Mouse (Mus musculus) C2C12 (cell line): ENCODE measurements around the gene Lnpep.

Experiments
- CEBPB ChIP-seq: IDR thresholded peaks from one replicate; pipeline ENCODE4 v1.6.1; 2011; ENCODE audit warnings: low read depth, mild to moderate bottlenecking, control low read depth, moderate library complexity
- CTCF ChIP-seq: IDR thresholded peaks from one replicate; pipeline ENCODE4 v1.5.1; 2011; ENCODE audit not compliant: control insufficient read depth, insufficient read depth, insufficient read length
- MAX ChIP-seq: IDR thresholded peaks from one replicate; pipeline ENCODE4 v1.6.1; 2011; ENCODE audit warnings: mild to moderate bottlenecking, control low read depth
- MYOD1 ChIP-seq: IDR thresholded peaks from one replicate; pipeline ENCODE4 v1.6.1; 2011; ENCODE audit warnings: low read depth; ENCODE audit not compliant: control insufficient read depth, insufficient read length
- MYOG ChIP-seq: IDR thresholded peaks from one replicate; pipeline ENCODE4 v1.6.1; 2011; ENCODE audit not compliant: control insufficient read depth, insufficient read length; ENCODE audit errors: extremely low read depth

- TF ChIP-seq MAX (no peak), CTCF (no peak), CEBPB (no peak), MYOG (no peak), MYOD1 (no peak)
These were observed 7.2 kb downstream of the Lnpep start for GRCm38 (mm10) chr17:17617440-17618204.
